In the genomic region with DNA sequence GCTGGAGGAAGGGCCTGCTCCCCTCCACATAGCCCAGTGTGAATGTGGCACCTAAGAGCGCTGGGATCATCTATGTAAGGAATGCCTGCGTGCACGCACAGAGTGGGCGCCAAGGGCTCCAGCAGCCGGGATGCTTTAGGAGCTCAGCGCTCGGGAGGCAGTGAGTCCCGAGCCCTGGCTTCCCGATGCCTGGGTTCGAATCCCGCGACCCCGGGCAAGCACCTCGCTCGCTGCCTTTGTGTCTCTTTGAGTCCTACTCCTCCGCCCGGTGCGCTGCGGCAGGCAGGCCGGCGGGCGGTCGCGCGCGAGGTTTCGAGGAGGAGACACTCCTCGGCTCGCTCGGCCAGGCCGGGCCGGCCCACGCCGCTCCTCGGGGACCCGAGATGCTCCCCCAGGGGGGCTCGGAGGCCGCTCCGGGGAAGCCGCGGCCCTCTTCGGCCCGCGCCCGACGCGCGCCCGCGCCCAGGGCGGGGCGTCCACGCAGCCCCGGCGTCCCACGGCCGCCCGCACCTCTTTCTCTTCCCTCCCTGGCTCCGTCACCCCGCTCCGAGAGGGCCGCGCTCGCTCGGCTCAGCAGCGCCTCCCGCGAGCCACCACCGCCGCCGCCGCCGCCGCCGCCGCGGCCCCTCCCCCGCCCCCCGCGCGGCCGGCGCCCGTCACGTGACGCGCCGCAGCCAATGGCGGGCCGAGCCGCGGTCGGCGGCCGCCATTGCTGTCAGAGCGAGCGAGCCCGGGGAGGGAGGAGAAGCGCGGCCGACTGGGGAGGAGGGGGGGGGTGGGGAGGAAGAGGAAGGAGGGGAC, we compare ENCODE assay signal across 7 mouse cellular contexts. TPM values are rescaled to one million over a fixed set of nuclear protein-coding genes. Genes with fewer than 3 reads are reported as not detected.
DNase-seq lines count a peak whose midpoint lies in the region; ATAC-seq lines count a peak whose summit lies in the region.

No protein-coding gene starts in this region.

- peaks cover 10% of the 10 kb centered on the region; the same call in 1 of the 2 replicates for H3K27me3 ChIP-seq in limb, embryonic 13.5 days
- H3K27me3 ChIP-seq in midbrain, embryonic 15.5 days (replicated peaks): 0 out of 2 replicates have a peak, but pooled peaks cover 2% of the 10 kb centered on the region

- peak; percentile 92 for DNase-seq in adrenal gland, postnatal 10 days
- DNase-seq in embryo, embryonic 9.5 days (ENCODE audit: extremely low spot score): peak; percentile 88
- peak; percentile 100 for DNase-seq in heart, adult 11 months
- DNase-seq in kidney, adult 18-20 months: peak; percentile 83
- DNase-seq in spleen, adult 18-20 months: peak; percentile 78 to 79

- H3K4me2 ChIP-seq in limb, embryonic 13.5 days (replicated peaks): peak overlapping the region; percentile 76
- H3K4me2 ChIP-seq in midbrain, embryonic 15.5 days: peak overlapping the region; percentile 64

- peak overlapping the region; percentile 93 for H3K9ac ChIP-seq in limb, embryonic 13.5 days
- H3K9ac ChIP-seq in midbrain, embryonic 15.5 days: peak overlapping the region; percentile 97

- under 1% methylated on average over 40 of the region's 101 CpGs for WGBS in limb, embryonic 13.5 days
- WGBS in midbrain, embryonic 15.5 days: under 1% methylated on average over 66 of the region's 101 CpGs

- H3K36me3 ChIP-seq in limb, embryonic 13.5 days: no peaks in the 10 kb centered on the region
- no peaks in the 10 kb centered on the region for H3K36me3 ChIP-seq in midbrain, embryonic 15.5 days (replicated peaks)

- peak overlapping the region; percentile 78 for H3K4me3 ChIP-seq in limb, embryonic 13.5 days
- H3K4me3 ChIP-seq in midbrain, embryonic 15.5 days: peak overlapping the region; percentile 86

- peaks cover 4% of the 10 kb centered on the region; the same call in 1 of the 2 replicates for H3K9me3 ChIP-seq in limb, embryonic 13.5 days
- no peaks in the 10 kb centered on the region for H3K9me3 ChIP-seq in midbrain, embryonic 15.5 days

- peaks cover 37% of the 10 kb centered on the region for H3K4me1 ChIP-seq in limb, embryonic 13.5 days
- peaks cover 32% of the 10 kb centered on the region for H3K4me1 ChIP-seq in midbrain, embryonic 15.5 days

- peak overlapping the region; percentile 98 for H3K27ac ChIP-seq in limb, embryonic 13.5 days
- H3K27ac ChIP-seq in midbrain, embryonic 15.5 days: peak overlapping the region; percentile 99

- ATAC-seq in limb, embryonic 13.5 days (ENCODE audit: low FRiP score, low read depth): peak; percentile 91
- ATAC-seq in midbrain, embryonic 15.5 days (replicated peaks): peak; percentile 92

RNA-seq across cellular contexts. Expression of a gene that starts 0.7 kb away (rescaled TPM):
- 10 to 100 TPM; 39.0 to 43.6 TPM for total RNA-seq in adrenal gland, postnatal 10 days (2021)
- polyA plus RNA-seq in limb, embryonic 13.5 days (2015; fragmentation: Nextera tagmentation; extraction: Ambion mirVana): 18.6 and 19.1 TPM in 2 replicates
- polyA plus RNA-seq in midbrain, embryonic 15.5 days (2015; fragmentation: Nextera tagmentation; extraction: Ambion mirVana): 17.3 and 17.9 TPM in 2 replicates

Comparison
In these comparisons a context has a peak if more than half of its experiments do, and no peak if none do; other contexts are left out.
1. Peak in every context shown above with its lines: DNase-seq, ATAC-seq, H3K4me3 ChIP-seq and H3K27ac ChIP-seq.